Mouse (Mus musculus): Measurements from ENCODE around the gene Rit1. TPM values are rescaled to one million over a fixed set of nuclear protein-coding genes. Genes with fewer than 3 reads are reported as not detected.

Gene Rit1
- total RNA-seq, 2 experiments from 2014 or later, result 47.9 to 51.3 TPM

Other genes starting within 250 kb of the Rit1 start
- 10 to 100 TPM; 47.1 to 57.3 TPM for gene Lmna, start 206.9 kb upstream of the Rit1 start, total RNA-seq (2021)
- 1 to 10 TPM; 2.6 to 2.9 TPM for gene Mex3a, start 184.4 kb upstream of the Rit1 start, total RNA-seq (2021)
- gene Rab25, start 168.5 kb upstream of the Rit1 start, total RNA-seq (2021), result not detected
- gene Lamtor2, start 163.8 kb upstream of the Rit1 start, total RNA-seq (2021), result 100 to 1,000 TPM; 103 to 106 TPM
- gene Ubqln4, start 163.1 kb upstream of the Rit1 start, total RNA-seq (2021), result 100 to 1,000 TPM; 129 to 137 TPM
- 10 to 100 TPM; 90.4 to 94.5 TPM for gene Ssr2, start 141.0 kb upstream of the Rit1 start, total RNA-seq (2021)
- gene Arhgef2, start 110.9 kb upstream of the Rit1 start, total RNA-seq (2021), result 100 to 1,000 TPM; 250 to 281 TPM
- not detected for gene Rxfp4, start 63.7 kb upstream of the Rit1 start, total RNA-seq (2021)
- 10 to 100 TPM; 42.4 to 63.2 TPM for gene Khdc4, start 31.0 kb upstream of the Rit1 start, total RNA-seq (2021)
- 100 to 1,000 TPM; 498 to 620 TPM for gene Syt11, start 58.3 kb downstream of the Rit1 start, total RNA-seq (2021)
- 10 to 100 TPM; 42.4 to 47.2 TPM for gene Gon4l, start 118.4 kb downstream of the Rit1 start, total RNA-seq (2021)
- gene Msto1, start 197.2 kb downstream of the Rit1 start, total RNA-seq (2021), result 10 to 100 TPM; 19.8 to 23.0 TPM
- gene Ash1l, start 233.8 kb downstream of the Rit1 start, total RNA-seq (2021), result 10 to 100 TPM; 81.3 to 95.4 TPM
- 100 to 1,000 TPM in 1 of 2 experiments, 10 to 100 TPM in 1; 97.8 to 107 TPM for gene Dap3, start 234.3 kb downstream of the Rit1 start, total RNA-seq (2021)

All from left cerebral cortex, postnatal 36 days (tissue).